Mouse (Mus musculus): Measurements from ENCODE around the gene Zic3.

Zic3 gene

DNA sequence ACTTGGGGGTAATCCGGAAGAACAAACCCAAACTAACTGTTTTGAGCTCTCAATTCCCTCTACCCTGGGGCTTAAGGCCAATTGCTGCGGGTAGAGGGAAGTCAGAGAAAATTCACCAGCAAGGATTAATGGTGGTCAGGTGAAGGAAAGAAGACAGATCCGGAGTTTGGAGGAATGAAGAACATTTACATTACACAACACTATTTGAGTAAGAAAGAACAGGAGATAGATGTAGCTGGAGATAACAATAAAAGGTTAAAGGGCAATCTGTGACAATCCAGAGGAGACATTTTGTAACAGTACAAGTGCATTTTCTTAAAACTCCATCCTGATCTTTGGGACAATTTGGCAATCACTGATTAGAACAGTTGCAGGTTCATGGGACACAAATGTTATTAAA, 19.4 kb downstream of the Zic3 start:
- DNase-seq (ENCODE audit: inconsistent ontology term), result no peak

DNA sequence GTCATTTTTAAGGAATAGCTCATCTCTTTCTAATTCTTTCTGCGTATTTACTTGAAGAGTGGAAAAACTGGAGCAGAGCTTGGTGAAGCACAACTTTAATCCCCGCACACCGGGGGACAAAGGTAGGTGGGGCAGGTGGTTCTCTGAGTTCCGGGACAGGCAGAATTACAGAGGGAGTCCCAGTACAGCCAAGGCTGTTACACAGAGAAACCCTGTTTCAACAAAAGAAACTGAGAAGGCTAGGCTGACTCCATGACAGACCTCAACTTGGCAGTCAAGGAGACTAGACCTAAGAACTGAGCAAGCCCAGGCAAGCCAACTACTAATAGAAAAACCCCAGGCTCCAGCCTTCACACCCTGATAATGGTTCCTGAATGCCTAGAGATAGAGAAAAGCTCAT, 20.0 kb downstream of the Zic3 start:
- no peak for DNase-seq (ENCODE audit: inconsistent ontology term)

Measured in Muller cell, postnatal 12 days (primary cell).